Mouse (Mus musculus) embryonic facial prominence, embryonic 12.5 days (tissue): ENCODE data around the gene Mta2. TPM values are rescaled to one million over a fixed set of nuclear protein-coding genes. Genes with fewer than 3 reads are reported as not detected.

ENCODE experiments used
- ATAC-seq: fragments of 200-750 bp; cut with Nextera tagmentation; 2 replicates; pipeline ENCODE4 v1.8.0; 2017; ENCODE audit not compliant: insufficient number of reproducible peaks, insufficient read depth, low FRiP score, low TSS enrichment
- H3K27ac ChIP-seq: fragments of 300-500 bp; sonication (generic); 2 replicates; pipeline ENCODE4 v1.5.1; 2016; ENCODE audit warnings: mild to moderate bottlenecking
- H3K27me3 ChIP-seq: fragments of 300-500 bp; sonication (generic); 2 replicates; pipeline ENCODE4 v1.6.1; 2016; ENCODE audit warnings: mild to moderate bottlenecking, moderate library complexity
- H3K36me3 ChIP-seq: fragments of 300-500 bp; sonication (generic); 2 replicates; pipeline ENCODE4 v1.6.1; 2016; ENCODE audit warnings: mild to moderate bottlenecking
- H3K4me1 ChIP-seq: fragments of 300-500 bp; sonication (generic); 2 replicates; pipeline ENCODE4 v1.6.1; 2016
- H3K4me2 ChIP-seq: fragments of 300-500 bp; sonication (generic); replicated peaks from 2 replicates; pipeline ENCODE4 v1.6.1; 2016; ENCODE audit warnings: mild to moderate bottlenecking, moderate library complexity
- H3K4me3 ChIP-seq: fragments of 300-500 bp; sonication (generic); 2 replicates; pipeline ENCODE4 v1.5.1; 2016; ENCODE audit warnings: mild to moderate bottlenecking
- H3K9ac ChIP-seq: fragments of 300-500 bp; sonication (generic); 2 replicates; pipeline ENCODE4 v1.6.1; 2016; ENCODE audit warnings: mild to moderate bottlenecking, moderate library complexity
- H3K9me3 ChIP-seq: fragments of 300-500 bp; sonication (generic); 2 replicates; pipeline ENCODE4 v1.6.1; 2016; ENCODE audit warnings: mild to moderate bottlenecking, moderate library complexity
- WGBS: fragments of 180-500 bp; shearing (Covaris S2); methylation state at CpG from one replicate; pipeline ENCODE4 v1.1.7; 2016; 5-methylcytosine and 5-hydroxymethylcytosine counted together
- polyA plus RNA-seq: library from polyadenylated mRNA; unstranded; fragments of >200 nt; fragmentation: Nextera tagmentation; extraction: Ambion mirVana; gene quantifications from 2 replicates; pipeline ENCODE4 v1.2.1, GENCODE M21; 2016

The Mta2 gene
- polyA plus RNA-seq, 1 experiment from 2014 or later = 202 TPM

- no peaks in the 10 kb centered on the region for H3K9me3 ChIP-seq
- H3K36me3 ChIP-seq = peaks cover 98% of the 10 kb centered on the region
- no peaks in the 10 kb centered on the region for H3K27me3 ChIP-seq
- no peak overlapping the region for H3K9ac ChIP-seq
- H3K4me3 ChIP-seq = no peak overlapping the region
- no peak overlapping the region for H3K27ac ChIP-seq
- no peak for ATAC-seq
- H3K4me2 ChIP-seq = no peak overlapping the region
- no peaks in the 10 kb centered on the region for H3K4me1 ChIP-seq
- 96% methylated on average over 5 of the region's 5 CpGs for WGBS
These were observed 29.9 kb upstream of the Mta2 start for GRCm38 (mm10) chr19:8911810-8912209.

GRCm38 (mm10) chr19:8914212-8914611 is 27.5 kb upstream of the Mta2 start:
- WGBS = 95% methylated on average over 3 of the region's 3 CpGs
- H3K36me3 ChIP-seq = peaks cover 81% of the 10 kb centered on the region

GRCm38 (mm10) chr19:8919000-8919399 is 22.7 kb upstream of the Mta2 start:
- no peaks in the 10 kb centered on the region for H3K27me3 ChIP-seq
- H3K4me1 ChIP-seq = peaks cover 9% of the 10 kb centered on the region
- H3K27ac ChIP-seq = no peak overlapping the region
- H3K4me2 ChIP-seq = no peak overlapping the region
- H3K4me3 ChIP-seq = no peak overlapping the region
- H3K9me3 ChIP-seq = no peaks in the 10 kb centered on the region
- no peak overlapping the region for H3K9ac ChIP-seq
- H3K36me3 ChIP-seq = peaks cover 36% of the 10 kb centered on the region
- WGBS = 91% methylated on average over 3 of the region's 3 CpGs
- ATAC-seq = no peak

More at GRCm38 (mm10) chr19:8914212-8914611, 27.5 kb upstream of the Mta2 start:
- ATAC-seq = no peak
- Histone ChIP-seq H3K4me3 (no peak overlapping the region), H3K9ac (no peak overlapping the region), H3K27me3 (no peaks in the 10 kb centered on the region), H3K4me2 (no peak overlapping the region), H3K27ac (no peak overlapping the region), H3K9me3 (no peaks in the 10 kb centered on the region), H3K4me1 (no peaks in the 10 kb centered on the region)

GRCm38 (mm10) chr19:8919684-8920072 is 22.0 kb upstream of the Mta2 start:
- Histone ChIP-seq H3K4me2 (peak overlapping the region; percentile 82), H3K27ac (peak overlapping the region; percentile 89), H3K4me3 (peak overlapping the region; percentile 72), H3K9ac (no peak overlapping the region), H3K36me3 (peaks cover 29% of the 10 kb centered on the region), H3K27me3 (no peaks in the 10 kb centered on the region), H3K4me1 (peaks cover 9% of the 10 kb centered on the region), H3K9me3 (no peaks in the 10 kb centered on the region)
- no peak for ATAC-seq
- 64% methylated on average over 6 of the region's 6 CpGs for WGBS

GRCm38 (mm10) chr19:8920073-8920736 is 21.5 kb upstream of the Mta2 start, which contains the start of gene B3gat3:
Gene B3gat3, plus strand, starts transcription at chr19:8920374.
- Histone ChIP-seq H3K9me3 (no peaks in the 10 kb centered on the region), H3K4me2 (peak within 1 kb of the TSS; percentile 82), H3K27me3 (no peaks in the 10 kb centered on the region), H3K9ac (peak within 1 kb of the TSS; percentile 76), H3K36me3 (peaks cover 24% of the 10 kb centered on the region), H3K4me1 (peaks cover 9% of the 10 kb centered on the region), H3K27ac (peak within 1 kb of the TSS; percentile 89), H3K4me3 (peak within 1 kb of the TSS; percentile 72)
- ATAC-seq = peak; percentile 95
- 3% methylated on average over 50 of the region's 50 CpGs for WGBS

- 2% methylated on average over 6 of the region's 6 CpGs for WGBS
- H3K4me3 ChIP-seq = peak overlapping the region; percentile 72
- no peak; the same call in 1 of the 2 replicates for ATAC-seq
- peaks cover 9% of the 10 kb centered on the region for H3K4me1 ChIP-seq
- H3K27me3 ChIP-seq = no peaks in the 10 kb centered on the region
- peaks cover 24% of the 10 kb centered on the region for H3K36me3 ChIP-seq
- peak overlapping the region; percentile 82 for H3K4me2 ChIP-seq
- no peaks in the 10 kb centered on the region for H3K9me3 ChIP-seq
- H3K27ac ChIP-seq = peak overlapping the region; percentile 89
- H3K9ac ChIP-seq = peak overlapping the region; percentile 76
These were observed 20.8 kb upstream of the Mta2 start for GRCm38 (mm10) chr19:8920836-8921291.

GRCm38 (mm10) chr19:8921741-8922140 is 19.9 kb upstream of the Mta2 start:
- Histone ChIP-seq H3K9ac (no peak overlapping the region), H3K4me2 (peak overlapping the region; percentile 82), H3K4me1 (peaks cover 9% of the 10 kb centered on the region), H3K4me3 (0 out of 2 replicates have a peak overlapping the region, but pooled peaks have one; percentile 72), H3K36me3 (peaks cover 23% of the 10 kb centered on the region), H3K27me3 (no peaks in the 10 kb centered on the region), H3K27ac (no peak overlapping the region), H3K9me3 (no peaks in the 10 kb centered on the region)
- 53% methylated on average over 9 of the region's 9 CpGs for WGBS
- no peak for ATAC-seq

- H3K27ac ChIP-seq = no peak overlapping the region
- H3K4me3 ChIP-seq = no peak overlapping the region
- no peak for ATAC-seq
- 85% methylated on average over 2 of the region's 2 CpGs for WGBS
- H3K9me3 ChIP-seq = no peaks in the 10 kb centered on the region
- H3K4me1 ChIP-seq = peaks cover 10% of the 10 kb centered on the region
- H3K36me3 ChIP-seq = peaks cover 21% of the 10 kb centered on the region
- no peak overlapping the region for H3K4me2 ChIP-seq
- no peak overlapping the region for H3K9ac ChIP-seq
- no peaks in the 10 kb centered on the region for H3K27me3 ChIP-seq
These were observed 14.9 kb upstream of the Mta2 start for GRCm38 (mm10) chr19:8926766-8927165.

GRCm38 (mm10) chr19:8927891-8928525 is 13.7 kb upstream of the Mta2 start:
- Histone ChIP-seq H3K9me3 (no peaks in the 10 kb centered on the region), H3K36me3 (peaks cover 20% of the 10 kb centered on the region), H3K4me2 (no peak overlapping the region), H3K4me1 (peaks cover 9% of the 10 kb centered on the region; the same call in 1 of the 2 replicates), H3K4me3 (no peak overlapping the region), H3K9ac (no peak overlapping the region), H3K27ac (no peak overlapping the region), H3K27me3 (no peaks in the 10 kb centered on the region)
- ATAC-seq = no peak
- WGBS = 88% methylated on average over 12 of the region's 12 CpGs

GRCm38 (mm10) chr19:8928689-8929223 is 12.9 kb upstream of the Mta2 start:
- Histone ChIP-seq H3K4me3 (peak overlapping the region; percentile 70), H3K4me1 (peaks cover 9% of the 10 kb centered on the region; the same call in 1 of the 2 replicates), H3K9me3 (no peaks in the 10 kb centered on the region), H3K27ac (peak overlapping the region; percentile 77), H3K4me2 (peak overlapping the region; percentile 81), H3K27me3 (no peaks in the 10 kb centered on the region), H3K36me3 (peaks cover 24% of the 10 kb centered on the region), H3K9ac (peak overlapping the region; percentile 88; the same call in 1 of the 2 replicates)
- WGBS = 15% methylated on average over 16 of the region's 16 CpGs
- 0 out of 2 replicates have a peak, but pooled peaks have one; percentile 14 for ATAC-seq

GRCm38 (mm10) chr19:8929224-8930088 is 12.2 kb upstream of the Mta2 start, which contains the start of the genes Rom1 and Eml3:
Gene Rom1, minus strand, starts transcription at chr19:8929356.
Gene Eml3, plus strand, starts transcription at chr19:8929552.
- H3K9me3 ChIP-seq = no peaks in the 10 kb centered on the region
- peak; percentile 72 for ATAC-seq
- H3K4me2 ChIP-seq = peak within 1 kb of the TSS; percentile 81
- H3K4me3 ChIP-seq = peak within 1 kb of the TSS; percentile 70
- peaks cover 9% of the 10 kb centered on the region; the same call in 1 of the 2 replicates for H3K4me1 ChIP-seq
- 1% methylated on average over 71 of the region's 74 CpGs for WGBS
- peak within 1 kb of the TSS; percentile 77 for H3K27ac ChIP-seq
- peaks cover 30% of the 10 kb centered on the region for H3K36me3 ChIP-seq
- H3K27me3 ChIP-seq = no peaks in the 10 kb centered on the region
- H3K9ac ChIP-seq = peak within 1 kb of the TSS; percentile 88
